Mouse (Mus musculus) lung, adult 2 months (tissue): ENCODE measurements around the gene Timm50.
A peak's percentile ranks its signal among the peaks of the same experiment; 100 is the strongest.

Experiments used
- CTCF ChIP-seq: fragments of 200-500 bp; IDR thresholded peaks from 2 replicates; pipeline ENCODE4 v1.5.1; 2011; ENCODE audit warnings: mild to moderate bottlenecking, low read length, control low read depth; ENCODE audit not compliant: insufficient read depth
- POLR2A ChIP-seq: fragments of 200-500 bp; IDR thresholded peaks from 2 replicates; pipeline ENCODE4 v1.6.1; 2011; ENCODE audit warnings: low read depth, mild to moderate bottlenecking, control low read depth, low read length, borderline replicate concordance; ENCODE audit errors: extremely low read depth

- peak; percentile 59; the same call in 1 of the 2 replicates for TF ChIP-seq POLR2A
- no peak for TF ChIP-seq CTCF
Observed at GRCm38 (mm10) chr7:28311926-28312543, at the start of gene Timm50.
